Mouse (Mus musculus) ES-E14 (cell line): Measurements from ENCODE around the gene Tssk2.

Experiments
- CHD2 ChIP-seq: IDR thresholded peaks from 2 replicates; pipeline ENCODE4 v1.6.1; 2014; ENCODE audit warnings: mild to moderate bottlenecking, low read depth, low read length, inconsistent platforms
- HCFC1 ChIP-seq: IDR thresholded peaks from 2 replicates; pipeline ENCODE4 v1.6.1; 2012; ENCODE audit warnings: low read length, inconsistent platforms, borderline replicate concordance; ENCODE audit not compliant: insufficient read depth
- ZC3H11A ChIP-seq: IDR thresholded peaks from 2 replicates; pipeline ENCODE4 v1.6.1; 2012; ENCODE audit warnings: low read depth, mild to moderate bottlenecking, inconsistent platforms, low read length, borderline replicate concordance
- ZNF384 ChIP-seq: IDR thresholded peaks from 2 replicates; pipeline ENCODE4 v1.6.1; 2012; ENCODE audit warnings: low read depth, low read length, inconsistent platforms

GRCm38 (mm10) chr16:17911052-17911595 lies 12.7 kb downstream of the Tssk2 start, which contains the start of gene Ess2:
- TF ChIP-seq HCFC1 (peak; percentile 93), CHD2 (no peak), ZC3H11A (0 out of 2 replicates have a peak, but pooled peaks have one; percentile 4), ZNF384 (peak; percentile 98)
